Mouse (Mus musculus): ENCODE measurements around the gene Zfp704. TPM values are rescaled to one million over a fixed set of nuclear protein-coding genes. Genes with fewer than 3 reads are reported as not detected.

Gene Zfp704
- 0.25 TPM for polyA plus RNA-seq (2017; shearing (Covaris generic))

GRCm38 (mm10) chr3:9609581-9610341, at the start of gene Zfp704:
Zfp704 (minus strand) TSS chr3:9610085.

All from CD4-positive, CD25-positive, alpha-beta regulatory T cell (primary cell).